Mouse (Mus musculus) embryo, embryonic 10.5 days (tissue): Measurements from ENCODE around the gene Slc11a2.
"Not testable (repeated sequence)": the region's sequence is repeated elsewhere in the genome, so short reads cannot be mapped to it uniquely, and the experiment has no call there.

ENCODE experiments used
- DNase-seq: peaks from one replicate; pipeline ENCODE4 v3.0.0-alpha.2; 2015; ENCODE audit warnings: low spot score

Gene Slc11a2

DNA sequence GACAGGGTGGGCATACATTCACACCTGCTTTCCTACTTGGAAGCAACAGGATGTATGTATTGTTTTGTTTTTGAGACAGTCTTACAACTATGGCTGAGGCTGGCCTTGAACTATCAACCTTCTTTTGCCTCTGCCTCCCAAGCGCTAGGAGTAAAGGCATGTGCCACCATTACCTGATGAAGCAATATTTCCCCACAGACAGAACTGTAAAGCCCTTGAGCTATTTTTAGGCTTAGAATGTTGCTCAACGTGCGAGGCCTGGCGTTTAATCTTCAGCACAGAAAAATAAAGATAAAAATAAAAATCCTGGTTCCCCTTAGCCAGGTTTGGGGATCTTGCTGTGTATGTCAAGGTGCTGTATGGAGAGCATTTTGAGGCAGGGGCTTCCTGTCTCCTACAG lies 11.2 kb upstream of the Slc11a2 start:
- no peak for DNase-seq

DNA sequence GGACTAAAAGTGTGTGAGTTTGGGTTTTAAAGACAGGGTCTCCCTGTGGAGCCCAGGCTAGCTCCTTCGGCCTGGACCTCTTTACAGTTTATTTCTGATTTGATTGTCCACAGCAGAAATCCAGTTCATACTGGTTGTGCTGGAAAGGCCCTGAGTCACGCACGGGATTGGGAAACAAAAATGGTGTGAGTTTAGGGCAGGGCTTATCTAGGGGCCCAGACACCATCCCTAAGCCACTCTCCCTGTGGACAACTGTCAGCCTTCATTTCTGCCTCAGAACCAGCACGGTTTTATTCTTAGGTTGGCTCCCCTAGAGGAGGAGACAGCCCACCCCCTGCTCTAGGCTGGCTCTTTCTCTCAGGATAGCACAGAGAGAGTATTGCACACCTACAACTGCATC lies 8.4 kb upstream of the Slc11a2 start:
- no peak for DNase-seq

DNA sequence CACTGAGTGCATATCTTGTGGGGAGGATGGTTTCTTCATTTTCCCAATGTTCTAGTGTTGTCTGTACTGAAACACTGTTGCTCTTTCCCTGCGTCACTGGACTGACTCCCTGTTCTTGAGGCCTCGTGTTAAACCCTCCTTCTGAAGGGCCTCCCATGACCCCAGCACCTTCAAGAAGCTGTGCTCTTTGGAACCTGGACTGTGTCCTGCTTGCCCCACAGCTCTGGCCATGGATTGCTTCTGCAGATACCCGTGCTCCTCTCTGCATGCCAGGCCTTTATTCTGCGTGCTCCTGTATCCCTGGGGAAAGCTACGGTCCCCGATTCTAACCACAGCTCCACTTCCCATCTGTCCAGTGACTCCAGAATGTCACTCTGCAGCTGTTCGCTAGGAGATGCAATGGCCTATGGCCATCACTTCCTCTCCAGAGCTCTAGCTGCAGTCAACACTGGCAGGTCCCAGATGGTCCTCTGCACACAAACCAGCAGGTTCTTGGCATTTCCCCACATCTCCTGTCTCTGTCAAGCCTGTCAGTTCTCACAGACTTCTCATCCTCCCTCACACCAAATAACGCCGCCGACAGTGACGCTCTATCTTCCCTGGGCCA lies 5.2 kb upstream of the Slc11a2 start:
- DNase-seq = no peak

DNA sequence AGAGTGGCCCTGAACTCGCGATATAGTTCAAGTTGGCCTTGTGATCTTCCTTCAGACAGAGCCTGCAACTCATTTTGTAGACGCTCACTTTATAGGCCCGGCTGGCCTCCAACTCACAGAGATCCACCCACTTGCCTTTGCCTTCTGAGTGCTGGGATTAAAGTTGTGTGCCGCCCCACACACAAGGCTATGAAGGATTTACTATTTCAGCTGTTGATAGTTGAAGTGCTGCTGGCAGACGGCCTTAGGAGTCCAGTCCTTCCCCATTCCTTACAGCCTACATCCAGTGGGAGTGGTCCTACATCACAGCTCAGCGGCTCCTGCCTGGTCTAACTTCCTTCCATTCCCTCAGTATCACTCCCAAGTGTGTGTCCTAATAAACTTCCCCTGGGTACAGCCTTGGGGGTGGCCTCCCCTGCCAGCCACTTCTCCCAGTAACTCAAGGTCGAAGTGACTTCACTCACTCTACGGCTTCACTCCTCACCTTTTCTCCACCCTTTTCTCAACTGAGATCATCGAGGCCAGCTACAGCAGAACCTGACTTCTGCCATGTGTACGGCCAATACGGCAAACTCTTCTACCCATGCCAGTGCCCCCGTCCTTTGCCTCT lies 3.5 kb upstream of the Slc11a2 start:
- DNase-seq = no peak

DNA sequence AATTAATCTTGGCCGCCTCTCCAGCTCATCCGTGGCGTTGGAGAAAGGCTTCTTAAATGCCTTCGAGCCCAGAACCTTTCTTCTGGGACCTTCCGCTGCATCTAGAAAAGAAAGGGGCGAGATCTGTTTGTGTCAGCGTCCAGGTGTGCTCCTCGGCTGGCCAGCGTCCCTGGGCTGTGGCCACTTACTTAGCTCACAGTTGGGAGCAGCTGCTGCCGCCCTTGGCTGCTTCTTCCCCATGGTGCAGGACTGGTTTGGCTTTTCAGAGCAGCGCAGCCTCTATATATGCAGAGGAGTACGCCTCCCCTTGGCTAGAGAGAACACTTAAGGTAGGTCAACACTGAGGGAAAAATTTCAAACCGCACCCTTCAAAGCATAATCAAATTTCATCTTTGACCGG lies 956 bp downstream of the Slc11a2 start:
- DNase-seq = peak; percentile 51

DNA sequence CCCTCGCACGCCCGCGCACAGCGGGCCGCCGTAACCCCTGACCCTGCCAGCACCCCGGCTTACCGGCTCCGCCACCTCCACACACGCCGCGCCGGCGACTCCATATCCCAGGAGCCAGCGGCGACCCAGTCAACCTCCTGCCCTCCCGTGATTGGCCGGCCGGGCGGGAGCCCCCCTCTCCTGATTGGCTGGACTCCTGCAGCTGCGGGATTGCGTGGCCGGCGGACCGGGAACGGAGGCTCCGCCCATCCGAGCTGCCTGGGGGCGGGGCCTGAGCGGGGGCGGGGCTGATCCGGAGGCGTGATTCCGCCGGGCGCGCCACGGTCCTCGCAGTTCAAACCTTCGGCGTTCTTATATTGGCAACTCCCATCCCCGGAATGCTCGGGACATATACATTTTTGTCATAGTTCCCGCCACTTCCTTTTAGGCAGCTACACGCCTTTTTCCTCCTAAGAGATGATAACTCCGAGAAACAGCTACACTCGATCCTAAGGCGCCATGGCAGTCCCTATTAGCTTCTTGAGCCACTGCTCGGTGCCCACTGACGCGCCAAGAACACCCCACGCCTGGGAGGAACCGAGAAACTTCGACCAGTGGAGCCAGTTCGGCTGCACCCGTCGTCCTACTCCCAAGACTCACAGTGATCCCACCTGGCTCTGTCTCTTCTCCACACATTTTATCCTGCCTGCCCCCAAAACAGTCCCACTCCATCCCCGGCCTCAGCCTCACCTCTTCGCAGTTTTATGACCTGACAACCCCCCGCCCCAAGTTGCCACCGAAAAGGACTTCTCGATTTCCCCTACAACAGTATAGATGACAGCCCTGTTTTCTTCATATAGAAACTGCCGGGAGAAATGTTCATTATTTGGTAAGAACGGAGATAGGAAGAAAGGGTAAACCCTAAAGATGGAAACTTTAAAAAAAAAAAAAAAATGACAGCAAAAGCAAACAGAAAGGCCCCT lies 1.7 kb downstream of the Slc11a2 start:
- peak; percentile 95 for DNase-seq

DNA sequence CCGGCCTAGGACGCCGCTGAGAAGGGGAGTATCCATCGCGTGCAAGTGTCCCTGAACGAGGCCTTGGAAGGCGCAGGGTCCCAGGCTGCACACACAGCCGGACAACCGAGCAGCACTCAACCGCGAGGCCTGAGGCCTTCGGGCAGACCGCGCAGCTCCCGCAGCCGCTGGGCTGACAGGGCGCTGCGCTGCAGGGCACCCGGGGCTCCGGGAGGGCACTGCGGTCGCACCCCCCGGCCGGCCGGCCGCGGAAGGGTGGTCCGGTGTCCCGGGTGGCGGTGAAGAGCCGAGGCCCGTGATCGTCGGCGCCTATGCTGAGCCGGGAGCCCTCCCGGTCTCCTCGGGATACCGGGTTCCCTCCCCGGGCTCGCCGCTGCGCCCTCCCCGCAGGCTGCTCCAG lies 2.4 kb downstream of the Slc11a2 start:
- peak; percentile 36 for DNase-seq

DNA sequence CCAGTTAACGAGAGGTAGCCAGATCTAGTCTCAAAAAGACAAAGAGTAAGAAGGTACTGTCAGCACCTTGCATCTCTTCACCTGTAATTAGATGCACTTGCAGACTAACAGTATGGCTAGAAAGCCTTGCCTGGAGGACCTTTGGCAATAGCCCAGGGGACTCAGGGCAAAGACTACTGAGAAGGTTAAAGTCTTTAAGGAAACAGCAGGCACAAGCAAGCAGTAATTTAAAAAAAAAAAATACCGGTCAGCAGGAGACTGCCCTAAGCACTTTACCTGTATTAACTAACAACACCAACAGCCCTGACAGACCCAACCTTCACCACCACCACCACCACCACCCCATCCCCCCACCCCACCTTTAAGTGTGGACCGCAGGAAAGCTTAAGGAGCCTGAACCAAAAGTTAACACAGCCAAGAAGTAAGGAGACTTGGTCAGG lies 3.1 kb downstream of the Slc11a2 start, which contains the start of gene Gm5475:
Gene Gm5475 (plus strand): TSS at position 390 of the 440 bp plus-strand sequence.
- not testable (repeated sequence) for DNase-seq

DNA sequence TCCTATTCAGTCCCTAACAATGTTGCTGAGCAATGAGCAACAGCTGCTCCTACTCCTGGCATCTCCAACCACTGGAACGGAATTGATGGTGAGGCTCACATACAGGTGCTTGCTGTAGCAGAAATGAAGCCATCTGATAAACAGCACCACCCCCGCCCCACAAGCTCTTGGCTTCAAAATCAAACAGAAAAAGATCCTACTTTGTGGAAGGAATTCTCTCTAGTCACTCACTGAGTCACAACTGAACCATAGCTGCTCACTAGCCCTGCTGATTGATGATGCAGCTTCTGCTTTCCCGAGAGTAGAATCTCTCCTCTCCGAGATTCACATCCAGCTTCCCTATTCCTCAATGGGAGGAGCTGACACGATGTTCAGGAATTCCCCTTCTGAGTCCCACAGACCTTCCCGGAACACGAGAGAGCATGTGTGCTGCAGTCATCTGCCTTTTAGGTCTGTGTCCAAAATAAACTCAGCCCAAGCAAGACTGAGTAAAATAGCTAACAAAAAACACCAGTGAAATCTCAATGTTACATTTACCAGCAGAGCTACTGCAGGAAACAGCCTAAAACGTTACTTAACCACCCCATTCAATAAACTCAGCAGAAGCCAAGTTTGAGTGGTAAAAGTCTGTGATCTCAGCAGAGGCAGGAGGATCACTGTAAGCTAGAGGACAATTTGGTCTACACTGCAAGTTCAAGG lies 3.7 kb downstream of the Slc11a2 start:
- DNase-seq = no peak

DNA sequence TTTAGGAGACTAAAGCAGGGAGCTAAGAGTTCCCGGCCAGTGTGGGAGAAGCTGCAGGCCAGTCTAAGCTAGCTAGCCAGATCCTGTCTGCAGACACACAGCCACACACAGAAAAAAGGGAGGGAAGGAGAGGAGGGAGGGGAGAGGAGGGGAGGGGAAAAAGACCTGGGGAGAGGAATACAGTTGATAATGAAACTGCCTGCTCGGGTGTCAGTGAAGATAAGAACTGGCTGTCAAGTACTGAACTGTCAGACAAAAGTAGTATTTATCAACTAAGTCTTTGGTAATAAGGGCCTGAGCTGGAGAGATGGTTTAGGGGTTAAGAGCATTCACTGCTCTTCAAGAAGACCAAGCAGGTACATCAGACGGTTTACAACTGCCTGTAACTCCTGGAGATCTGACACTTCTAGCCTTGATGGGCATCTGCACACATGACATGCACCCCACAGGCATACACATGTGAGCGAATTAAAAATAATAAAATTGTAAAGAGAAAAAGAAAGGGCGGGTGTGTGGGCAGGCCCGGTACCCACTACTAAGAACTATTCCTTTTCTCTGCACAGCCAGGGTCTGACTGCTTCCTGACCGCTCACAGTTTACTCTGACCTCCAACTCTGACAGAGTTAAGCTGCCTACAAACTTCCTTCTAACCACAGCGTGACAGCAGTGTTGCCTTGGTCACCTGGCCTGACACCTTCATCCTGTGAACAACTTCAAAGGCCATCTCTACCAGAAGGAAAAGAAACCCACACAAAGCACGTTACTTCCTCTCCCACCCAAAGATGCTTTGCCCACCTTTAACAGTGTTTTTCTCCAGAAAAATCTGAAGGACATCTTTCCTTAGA lies 4.7 kb downstream of the Slc11a2 start:
- DNase-seq = no peak

DNA sequence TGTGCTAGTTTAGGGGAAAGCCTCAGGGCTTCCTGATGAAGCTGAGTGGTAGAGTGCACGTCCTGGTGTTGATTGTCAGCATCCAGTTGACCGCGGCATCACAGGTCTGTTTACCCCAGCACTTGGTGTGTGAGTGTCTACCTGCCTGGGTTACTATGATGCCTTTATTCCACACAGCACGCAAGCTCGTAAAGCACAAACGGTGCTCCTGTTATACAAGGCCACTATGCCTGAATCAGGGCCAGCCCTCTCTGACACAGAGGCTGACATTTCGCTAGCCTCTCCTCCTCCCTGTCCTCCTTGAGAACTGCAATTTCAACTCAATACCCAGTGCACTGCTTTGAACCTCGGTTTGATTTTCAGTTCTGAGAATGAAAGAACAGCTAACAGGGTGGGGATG lies 5.6 kb downstream of the Slc11a2 start:
- no peak for DNase-seq

DNA sequence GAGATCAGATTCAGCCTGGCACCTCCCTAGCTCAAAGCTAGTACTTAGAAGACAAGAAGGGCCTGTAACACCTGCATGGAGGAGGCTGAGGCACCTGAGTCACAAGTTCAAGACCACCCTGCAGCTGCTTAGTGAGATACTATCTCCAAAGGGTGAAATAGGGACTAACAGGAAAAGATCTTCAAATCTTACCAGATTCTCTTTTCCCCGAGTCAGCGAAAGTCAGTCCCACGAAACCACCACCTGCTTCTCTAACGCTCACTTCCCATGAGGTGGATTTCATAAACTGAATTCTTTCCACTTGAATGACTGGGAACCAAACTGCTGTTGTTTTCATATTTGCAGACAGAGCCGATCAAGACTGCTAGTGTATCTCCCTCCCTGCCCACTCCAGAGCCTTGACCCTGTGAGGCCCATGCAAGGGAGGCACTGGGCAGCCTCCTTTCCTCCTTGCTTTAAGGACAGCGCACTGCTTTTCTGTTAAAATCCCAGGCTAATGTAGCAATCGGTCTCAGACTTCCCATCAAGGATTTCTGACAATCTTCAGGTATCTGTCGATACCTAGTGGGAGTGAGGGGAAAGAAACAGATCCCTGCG lies 6.9 kb downstream of the Slc11a2 start:
- no peak for DNase-seq

DNA sequence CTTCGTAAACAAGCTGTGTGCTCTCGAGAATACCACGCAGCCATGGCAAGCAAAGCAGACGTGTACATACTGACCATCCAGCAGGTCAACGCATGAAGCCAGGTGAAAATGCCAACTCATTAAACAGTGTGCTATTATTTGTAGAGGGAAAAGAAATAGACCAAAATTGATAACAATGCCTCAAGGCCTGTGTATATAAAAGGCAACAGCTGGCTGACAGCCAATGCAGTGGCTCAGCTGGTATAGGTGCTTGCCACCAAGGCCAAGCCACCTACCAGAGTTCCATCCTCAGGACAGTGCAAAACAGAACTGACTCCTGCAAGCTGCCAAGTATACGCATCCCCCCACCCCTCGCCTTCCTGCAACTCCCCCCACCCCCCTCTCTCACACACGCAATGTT lies 9.2 kb downstream of the Slc11a2 start:
- no peak for DNase-seq

DNA sequence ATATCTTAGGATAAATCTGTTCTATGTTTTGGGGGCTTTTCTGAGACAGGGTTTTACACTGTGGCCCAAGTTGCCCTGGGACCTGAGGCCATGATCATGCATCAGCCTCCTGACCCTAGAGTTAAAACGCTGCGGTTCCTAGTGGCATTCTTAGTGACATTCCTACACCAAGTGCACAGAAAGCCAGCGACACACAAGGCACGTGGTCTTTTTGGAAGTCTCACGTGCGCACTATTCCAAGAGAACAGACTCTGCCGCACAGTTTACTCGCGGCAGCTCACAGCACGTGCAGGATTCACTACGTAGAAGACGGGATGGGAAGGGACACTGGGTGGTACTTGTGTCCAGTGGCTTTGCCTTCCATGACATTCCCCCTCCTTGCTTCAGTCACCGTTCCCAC lies 9.9 kb downstream of the Slc11a2 start:
- no peak for DNase-seq

DNA sequence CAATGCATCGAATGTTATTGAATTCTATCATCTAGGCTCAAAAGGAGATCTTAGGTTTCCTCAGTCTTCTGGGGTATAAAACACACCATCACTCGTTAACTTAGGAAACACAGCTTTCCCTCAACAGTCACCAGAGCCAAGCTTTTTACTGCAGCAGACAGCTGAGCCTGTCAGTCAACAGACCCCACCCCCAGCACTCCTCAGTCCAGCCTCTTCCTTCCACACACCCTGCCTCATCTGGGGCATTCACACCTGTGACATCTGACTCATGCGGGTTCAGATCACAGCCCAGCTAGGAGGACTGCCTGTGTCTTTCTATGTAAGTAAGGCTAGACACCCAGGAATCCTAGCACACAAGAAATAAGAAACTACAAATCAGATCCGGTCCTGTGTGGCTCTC lies 10.9 kb downstream of the Slc11a2 start:
- DNase-seq = no peak

DNA sequence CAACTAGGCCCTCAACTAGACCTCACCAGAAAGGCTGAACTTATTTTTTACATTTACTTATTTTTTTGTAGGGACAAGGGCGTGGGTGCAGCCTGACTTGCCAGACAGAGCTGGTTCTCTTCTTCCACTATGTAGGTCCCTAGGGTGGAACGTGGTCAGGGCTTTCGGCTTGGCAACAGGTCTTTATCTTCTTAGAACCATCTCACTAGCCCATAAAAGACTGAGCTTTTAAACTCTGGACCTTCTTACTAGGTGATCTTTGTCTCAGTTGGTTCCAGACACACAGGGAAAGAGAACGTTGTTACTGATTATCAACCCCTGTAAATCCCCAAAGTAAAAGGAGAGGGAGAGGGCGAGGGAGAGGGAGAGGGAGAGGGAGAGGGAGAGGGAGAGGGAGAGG lies 11.6 kb downstream of the Slc11a2 start:
- DNase-seq = no peak

DNA sequence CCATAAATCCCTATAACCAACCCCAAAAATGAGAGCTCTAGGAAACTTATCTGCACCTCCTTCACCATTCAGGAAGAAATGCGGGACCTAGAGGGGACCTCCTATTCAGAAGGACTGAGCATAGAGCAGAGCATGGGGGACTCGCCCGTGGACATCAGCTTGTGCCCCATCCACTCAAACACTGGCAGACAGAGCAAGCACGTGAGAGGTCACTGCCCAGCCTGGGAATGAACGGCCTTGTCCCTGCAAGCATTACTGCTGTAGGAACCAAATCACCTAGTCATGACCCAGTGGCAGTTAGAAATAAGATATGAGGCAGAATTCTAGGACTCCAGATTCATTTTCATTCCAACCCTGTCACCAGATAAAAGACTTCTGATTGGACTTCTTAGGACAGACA lies 13.1 kb downstream of the Slc11a2 start:
- DNase-seq = no peak

DNA sequence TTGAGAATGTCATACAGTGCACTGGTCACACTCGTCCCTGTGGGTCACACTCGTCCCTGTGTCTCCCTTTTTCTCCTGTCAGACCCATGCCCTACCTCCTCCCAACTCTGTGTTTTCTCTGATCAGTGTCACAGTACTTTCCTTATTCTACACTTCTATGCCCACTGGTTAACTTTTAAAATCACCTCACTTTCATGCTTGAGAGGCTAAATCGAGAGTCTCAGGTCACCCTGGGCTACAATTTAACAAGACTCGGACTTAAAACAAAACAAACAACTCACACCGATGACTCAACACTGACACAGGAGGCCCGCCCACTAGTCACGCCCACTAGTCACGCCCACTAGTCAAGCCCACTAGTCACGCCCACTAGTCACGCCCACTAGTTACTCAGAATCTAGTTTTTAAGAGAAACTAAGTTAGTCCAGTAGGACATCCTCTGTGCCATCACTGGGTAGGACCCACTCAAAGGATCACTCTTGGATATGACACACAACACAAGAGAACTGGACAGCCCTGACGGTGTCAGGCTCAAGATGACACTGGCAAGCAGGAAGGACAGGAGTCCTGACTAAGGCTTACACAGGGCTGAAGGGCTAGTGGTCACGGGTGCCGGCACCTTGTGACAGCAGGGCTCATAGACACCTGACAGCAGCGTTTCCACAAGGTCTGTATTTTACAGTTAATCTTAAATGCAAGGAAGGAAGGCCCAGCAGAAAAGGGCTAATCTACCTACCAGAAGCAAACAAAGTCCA lies 13.8 kb downstream of the Slc11a2 start:
- DNase-seq = peak; percentile 28

DNA sequence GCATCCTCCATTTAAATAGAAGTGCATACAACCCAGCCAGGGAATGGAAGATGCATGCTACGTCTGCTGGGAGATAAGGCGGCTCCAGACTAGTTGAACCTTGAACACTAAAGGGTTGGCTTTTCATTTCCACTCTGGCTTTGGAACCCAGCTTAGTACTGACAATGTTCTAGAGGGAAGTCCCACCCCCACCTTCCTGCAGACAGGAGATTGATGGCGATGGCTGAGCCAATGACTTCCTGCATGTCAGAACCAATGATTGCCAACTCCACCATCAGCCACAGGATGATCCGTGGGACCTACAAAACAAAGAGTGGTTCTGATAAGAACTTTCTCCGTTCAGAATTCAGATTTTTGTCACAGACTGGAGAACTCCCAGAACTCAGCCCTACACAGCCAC lies 18.8 kb downstream of the Slc11a2 start:
- DNase-seq = no peak

DNA sequence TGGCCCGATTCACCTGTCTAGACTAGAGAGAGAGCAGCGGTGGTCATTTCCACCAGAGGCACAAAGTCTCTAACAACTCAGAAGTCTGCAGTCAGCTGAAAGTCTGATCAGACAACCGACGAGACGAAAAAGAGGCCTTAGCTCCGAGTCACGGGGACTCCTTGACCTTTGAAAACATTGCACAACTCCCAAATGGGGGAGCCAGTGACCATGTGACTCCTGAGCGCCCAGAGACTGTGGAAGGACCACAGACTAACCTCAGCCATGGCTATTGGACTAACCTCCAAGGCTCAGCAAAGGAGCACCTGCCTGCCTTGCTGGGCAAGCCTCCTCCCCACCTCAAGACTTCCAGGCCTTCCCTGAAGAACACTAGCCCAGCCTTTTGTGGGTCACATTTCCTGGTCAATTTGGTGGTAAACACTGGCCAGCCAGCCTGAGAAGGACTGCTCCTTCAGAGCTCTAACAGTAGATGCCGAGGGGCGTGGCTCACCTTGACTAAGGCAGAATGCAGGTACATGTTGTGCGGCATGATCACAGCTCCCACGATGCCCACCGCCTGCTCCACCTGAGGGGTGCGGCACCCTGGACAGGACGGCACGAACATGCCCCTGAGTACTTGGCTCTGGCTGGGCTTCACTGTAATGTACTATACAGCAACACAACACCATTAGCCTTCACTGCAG lies 21.4 kb downstream of the Slc11a2 start:
- no peak for DNase-seq
